Mouse (Mus musculus): ENCODE measurements around the gene Olfr427.
"Not testable (repeated sequence)": the region's sequence is repeated elsewhere in the genome, so short reads cannot be mapped to it uniquely, and the experiment has no call there.

GRCm38 (mm10) chr1:174048227-174048626 is 48.5 kb upstream of the Olfr427 start:
- not testable (repeated sequence) for TF ChIP-seq POLR2A (IDR thresholded peaks at IDR 0.05; ENCODE audit: insufficient read length, low read depth); TCF12 (IDR thresholded peaks at IDR 0.05; ENCODE audit: insufficient read depth, poor library complexity, severe bottlenecking); MAX (IDR thresholded peaks at IDR 0.05; ENCODE audit: low read depth); POLR2AphosphoS2 (IDR thresholded peaks at IDR 0.05; ENCODE audit: insufficient read length, low read depth); MYOD1 (IDR thresholded peaks at IDR 0.05; ENCODE audit: control insufficient read depth in 1 of 3, insufficient read length in 2 of 3, low read depth in 2 of 3); TCF3 (IDR thresholded peaks at IDR 0.05; ENCODE audit: insufficient read length, low read depth)

Data from myocyte (in vitro differentiated cells).